Mouse (Mus musculus): ENCODE results near the gene Fbxl13. TPM values are rescaled to one million over a fixed set of nuclear protein-coding genes. Genes with fewer than 3 reads are reported as not detected.
A peak's percentile ranks its signal among the peaks of the same experiment; 100 is the strongest.

The Fbxl13 gene
- total RNA-seq, 1 experiment: not detected

- no peak overlapping the region for H3K27ac ChIP-seq (ENCODE audit: insufficient read depth, low read depth, low read length, poor library complexity, severe bottlenecking)
- TF ChIP-seq MAFK (IDR thresholded peaks at IDR 0.05; ENCODE audit: insufficient read depth, low read depth, low read length): no peak
- TF ChIP-seq ZNF384 (IDR thresholded peaks at IDR 0.05; ENCODE audit: low read depth, low read length): no peak
- TF ChIP-seq ZC3H11A (IDR thresholded peaks at IDR 0.05; ENCODE audit: borderline replicate concordance, low read depth, low read length): no peak
- no peak for TF ChIP-seq CHD2 (IDR thresholded peaks at IDR 0.05; ENCODE audit: low read depth, low read length)
- TF ChIP-seq HCFC1 (IDR thresholded peaks at IDR 0.05; ENCODE audit: borderline replicate concordance, insufficient read depth, low read length): no peak
- no peak overlapping the region for H3K4me3 ChIP-seq (ENCODE audit: insufficient read depth in 1 of 2, low read depth in 1 of 2, low read length in 2 of 2, poor library complexity in 1 of 2, severe bottlenecking in 1 of 2)
- H3K4me1 ChIP-seq (ENCODE audit: control insufficient read depth in 2 of 2, insufficient read depth in 2 of 2, low read length in 2 of 2, poor library complexity in 1 of 2): peaks cover 0 to 4% of the 10 kb centered on the region in 2 experiments; a peak in 2 of 4 replicates
- no peaks in the 10 kb centered on the region for H3K9me3 ChIP-seq (ENCODE audit: control insufficient read depth, insufficient read depth, low read depth, low read length)
- no peak overlapping the region for H3K9ac ChIP-seq (ENCODE audit: insufficient read depth, low read depth, low read length, poor library complexity, severe bottlenecking)
- no peak for DNase-seq (ENCODE audit: low read depth, low spot score)
- in situ Hi-C loops (cut with MboI; ENCODE audit: low sequenced_read_pairs in 2 of 2, unreplicated experiment in 2 of 2): no loop called here
- no peaks in the 10 kb centered on the region for H3K36me3 ChIP-seq (ENCODE audit: control insufficient read depth, insufficient read depth, low read length, poor library complexity, severe bottlenecking)
These were observed 41.6 kb upstream of the Fbxl13 start for GRCm38 (mm10) chr5:21687042-21687441.

GRCm38 (mm10) chr5:21685001-21685400, 39.6 kb upstream of the Fbxl13 start:
- DNase-seq (ENCODE audit: low read depth, low spot score): no peak
- Histone ChIP-seq H3K9me3 (ENCODE audit: control insufficient read depth, insufficient read depth, low read depth, low read length) (no peaks in the 10 kb centered on the region), H3K27ac (ENCODE audit: insufficient read depth, low read depth, low read length, poor library complexity, severe bottlenecking) (no peak overlapping the region), H3K4me3 (ENCODE audit: insufficient read depth in 1 of 2, low read depth in 1 of 2, low read length in 2 of 2, poor library complexity in 1 of 2, severe bottlenecking in 1 of 2) (no peak overlapping the region), H3K9ac (ENCODE audit: insufficient read depth, low read depth, low read length, poor library complexity, severe bottlenecking) (no peak overlapping the region), H3K4me1 (ENCODE audit: control insufficient read depth in 2 of 2, insufficient read depth in 2 of 2, low read length in 2 of 2, poor library complexity in 1 of 2) (peaks cover 0 to 4% of the 10 kb centered on the region in 2 experiments; a peak in 2 of 4 replicates), H3K36me3 (ENCODE audit: control insufficient read depth, insufficient read depth, low read length, poor library complexity, severe bottlenecking) (no peaks in the 10 kb centered on the region)
- in situ Hi-C loops (cut with MboI; ENCODE audit: low sequenced_read_pairs in 2 of 2, unreplicated experiment in 2 of 2): no loop called here
- no peak for TF ChIP-seq HCFC1 (IDR thresholded peaks at IDR 0.05; ENCODE audit: borderline replicate concordance, insufficient read depth, low read length)
- no peak for TF ChIP-seq ZC3H11A (IDR thresholded peaks at IDR 0.05; ENCODE audit: borderline replicate concordance, low read depth, low read length)
- no peak for TF ChIP-seq ZNF384 (IDR thresholded peaks at IDR 0.05; ENCODE audit: low read depth, low read length)
- TF ChIP-seq MAFK (IDR thresholded peaks at IDR 0.05; ENCODE audit: insufficient read depth, low read depth, low read length): no peak
- no peak for TF ChIP-seq CHD2 (IDR thresholded peaks at IDR 0.05; ENCODE audit: low read depth, low read length)

- Histone ChIP-seq H3K27ac (ENCODE audit: insufficient read depth, low read depth, low read length, poor library complexity, severe bottlenecking) (no peak overlapping the region), H3K36me3 (ENCODE audit: control insufficient read depth, insufficient read depth, low read length, poor library complexity, severe bottlenecking) (no peaks in the 10 kb centered on the region), H3K9me3 (ENCODE audit: control insufficient read depth, insufficient read depth, low read depth, low read length) (no peaks in the 10 kb centered on the region), H3K9ac (ENCODE audit: insufficient read depth, low read depth, low read length, poor library complexity, severe bottlenecking) (no peak overlapping the region), H3K4me1 (ENCODE audit: control insufficient read depth in 2 of 2, insufficient read depth in 2 of 2, low read length in 2 of 2, poor library complexity in 1 of 2) (peaks cover 0 to 4% of the 10 kb centered on the region in 2 experiments; a peak in 2 of 4 replicates), H3K4me3 (ENCODE audit: insufficient read depth in 1 of 2, low read depth in 1 of 2, low read length in 2 of 2, poor library complexity in 1 of 2, severe bottlenecking in 1 of 2) (peak overlapping the region in 1 of 2 experiments; percentile 60; a peak in 2 of 4 replicates)
- no peak for DNase-seq (ENCODE audit: low read depth, low spot score)
- in situ Hi-C loops (cut with MboI; ENCODE audit: low sequenced_read_pairs in 2 of 2, unreplicated experiment in 2 of 2): no loop called here
- TF ChIP-seq CHD2 (IDR thresholded peaks at IDR 0.05; ENCODE audit: low read depth, low read length) (no peak), MAFK (IDR thresholded peaks at IDR 0.05; ENCODE audit: insufficient read depth, low read depth, low read length) (no peak), ZC3H11A (IDR thresholded peaks at IDR 0.05; ENCODE audit: borderline replicate concordance, low read depth, low read length) (no peak), ZNF384 (IDR thresholded peaks at IDR 0.05; ENCODE audit: low read depth, low read length) (no peak), HCFC1 (IDR thresholded peaks at IDR 0.05; ENCODE audit: borderline replicate concordance, insufficient read depth, low read length) (no peak)
These were observed 38.4 kb upstream of the Fbxl13 start for GRCm38 (mm10) chr5:21683811-21684210.

- Histone ChIP-seq H3K36me3 (ENCODE audit: control insufficient read depth, insufficient read depth, low read length, poor library complexity, severe bottlenecking) (no peaks in the 10 kb centered on the region), H3K9ac (ENCODE audit: insufficient read depth, low read depth, low read length, poor library complexity, severe bottlenecking) (no peak overlapping the region), H3K27ac (ENCODE audit: insufficient read depth, low read depth, low read length, poor library complexity, severe bottlenecking) (no peak overlapping the region), H3K4me3 (ENCODE audit: insufficient read depth in 1 of 2, low read depth in 1 of 2, low read length in 2 of 2, poor library complexity in 1 of 2, severe bottlenecking in 1 of 2) (no peak overlapping the region), H3K4me1 (ENCODE audit: control insufficient read depth in 2 of 2, insufficient read depth in 2 of 2, low read length in 2 of 2, poor library complexity in 1 of 2) (peaks cover 0 to 7% of the 10 kb centered on the region in 2 experiments; a peak in 2 of 4 replicates), H3K9me3 (ENCODE audit: control insufficient read depth, insufficient read depth, low read depth, low read length) (no peaks in the 10 kb centered on the region)
- in situ Hi-C loops (cut with MboI; ENCODE audit: low sequenced_read_pairs in 2 of 2, unreplicated experiment in 2 of 2): no loop called here
- no peak for TF ChIP-seq MAFK (IDR thresholded peaks at IDR 0.05; ENCODE audit: insufficient read depth, low read depth, low read length)
- no peak for TF ChIP-seq ZC3H11A (IDR thresholded peaks at IDR 0.05; ENCODE audit: borderline replicate concordance, low read depth, low read length)
- TF ChIP-seq HCFC1 (IDR thresholded peaks at IDR 0.05; ENCODE audit: borderline replicate concordance, insufficient read depth, low read length): no peak
- no peak for TF ChIP-seq CHD2 (IDR thresholded peaks at IDR 0.05; ENCODE audit: low read depth, low read length)
- no peak for TF ChIP-seq ZNF384 (IDR thresholded peaks at IDR 0.05; ENCODE audit: low read depth, low read length)
- DNase-seq (ENCODE audit: low read depth, low spot score): no peak
These were observed 35.5 kb upstream of the Fbxl13 start for GRCm38 (mm10) chr5:21680940-21681339.
